Mouse (Mus musculus) adrenal gland, adult 8-10 months (tissue): ENCODE measurements at regions not wholly inside any gene's neighbourhood (a gene's known extent, or its start where the extent isn't known, plus 50 kb on each side); places are given as distances from the start of the nearest gene placed in this dataset.

Experiments used
- DNase-seq: peaks from one replicate; pipeline ENCODE4 v3.0.0; 2022
- microRNA-seq, 2 experiments: library from miRNA; unstranded; fragments of <30 nt; microRNA quantifications; one replicate each; pipeline ENCODE4 v1.2.0; 2022

- no peak for DNase-seq
These were observed 68.4 kb downstream of the 4931417E11Rik start for GRCm38 (mm10) chr6:73401059-73401458.

GRCm38 (mm10) chr6:73389301-73389700 is 80.2 kb downstream of the 4931417E11Rik start:
- no peak for DNase-seq

GRCm38 (mm10) chr6:73386261-73386660 is 83.2 kb downstream of the 4931417E11Rik start:
- no peak for DNase-seq

DNA sequence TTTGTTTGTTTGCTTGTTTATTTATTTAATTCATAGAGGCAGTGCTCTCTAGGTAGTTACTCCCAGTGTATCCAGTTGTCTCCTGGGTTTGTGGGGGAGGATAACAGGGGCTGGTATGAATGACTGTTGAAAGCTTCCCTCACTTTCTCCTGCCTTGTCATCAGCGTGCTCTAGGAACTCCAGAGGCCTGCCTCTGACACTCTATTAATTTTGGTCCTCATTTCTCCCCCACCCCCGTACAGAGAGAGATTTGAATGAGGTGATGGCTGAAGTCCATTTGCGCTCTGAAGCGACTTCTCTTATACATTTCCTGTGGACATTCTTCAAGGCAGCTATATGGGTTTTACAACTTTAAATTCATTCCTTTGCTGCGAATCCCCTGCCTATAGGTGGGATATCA is 89.6 kb downstream of the 4931417E11Rik start:
- DNase-seq: no peak

GRCm38 (mm10) chr6:73377884-73378283 is 91.6 kb downstream of the 4931417E11Rik start:
- no peak for DNase-seq

DNA sequence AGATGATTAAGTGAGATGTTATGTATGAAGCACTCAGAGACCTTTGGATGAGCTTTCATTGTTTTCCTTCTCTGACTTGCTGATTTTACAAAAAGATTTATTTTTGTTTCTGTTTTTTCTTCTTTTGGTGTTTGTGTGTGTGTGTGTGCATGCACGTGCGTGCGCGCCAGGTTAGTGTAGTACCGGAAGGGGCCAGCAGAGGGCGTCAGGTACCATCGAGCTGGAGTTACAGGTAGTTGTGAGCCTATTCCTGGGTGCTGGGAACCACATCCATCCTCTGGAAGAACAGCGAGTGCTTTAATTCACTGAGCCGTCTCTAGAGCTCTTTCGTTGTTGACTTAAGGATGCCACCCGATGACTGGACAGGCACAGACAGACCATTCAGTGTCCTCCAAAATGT is 93.2 kb downstream of the 4931417E11Rik start:
- no peak for DNase-seq

- no peak for DNase-seq
These were observed 96.6 kb downstream of the 4931417E11Rik start for GRCm38 (mm10) chr6:73372901-73373300.

GRCm38 (mm10) chr6:73371866-73372265 is 97.6 kb downstream of the 4931417E11Rik start:
- DNase-seq: no peak

DNA sequence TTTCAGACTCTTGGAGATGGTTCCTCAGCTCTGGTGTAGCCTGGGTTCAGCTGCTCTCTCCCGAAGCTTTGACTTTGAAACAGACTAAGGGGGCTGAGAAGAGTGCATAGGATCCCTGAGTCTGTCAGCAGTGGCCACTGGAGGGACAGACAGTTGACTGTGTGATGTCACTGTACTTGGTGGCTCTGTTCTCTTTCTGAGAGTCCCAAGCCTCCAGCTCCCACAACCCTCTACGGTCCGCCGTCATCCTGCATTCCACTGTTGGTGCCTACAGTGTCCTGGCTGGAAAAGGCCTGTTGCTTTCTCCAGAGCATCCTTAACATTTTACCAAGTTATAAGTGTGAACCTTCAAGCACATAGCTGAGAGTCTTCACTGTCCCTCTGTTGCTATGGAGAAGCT is 98.6 kb downstream of the 4931417E11Rik start:
- DNase-seq: no peak

DNA sequence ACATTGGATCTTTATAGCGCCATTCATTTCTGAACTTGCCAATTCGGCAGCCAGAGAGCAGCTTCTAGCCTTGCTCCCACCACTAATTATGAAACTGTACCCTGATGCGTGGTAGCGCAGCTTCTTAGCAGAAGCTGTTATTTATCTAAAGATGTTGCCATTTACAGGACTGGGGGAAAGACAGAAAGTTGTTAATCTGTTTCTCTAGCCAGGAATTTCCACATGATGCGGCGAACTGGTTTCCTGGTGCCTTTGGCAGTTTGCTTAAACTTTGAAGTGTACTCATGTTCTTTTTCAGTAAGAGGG is 100.7 kb downstream of the 4931417E11Rik start:
- no peak for DNase-seq

DNA sequence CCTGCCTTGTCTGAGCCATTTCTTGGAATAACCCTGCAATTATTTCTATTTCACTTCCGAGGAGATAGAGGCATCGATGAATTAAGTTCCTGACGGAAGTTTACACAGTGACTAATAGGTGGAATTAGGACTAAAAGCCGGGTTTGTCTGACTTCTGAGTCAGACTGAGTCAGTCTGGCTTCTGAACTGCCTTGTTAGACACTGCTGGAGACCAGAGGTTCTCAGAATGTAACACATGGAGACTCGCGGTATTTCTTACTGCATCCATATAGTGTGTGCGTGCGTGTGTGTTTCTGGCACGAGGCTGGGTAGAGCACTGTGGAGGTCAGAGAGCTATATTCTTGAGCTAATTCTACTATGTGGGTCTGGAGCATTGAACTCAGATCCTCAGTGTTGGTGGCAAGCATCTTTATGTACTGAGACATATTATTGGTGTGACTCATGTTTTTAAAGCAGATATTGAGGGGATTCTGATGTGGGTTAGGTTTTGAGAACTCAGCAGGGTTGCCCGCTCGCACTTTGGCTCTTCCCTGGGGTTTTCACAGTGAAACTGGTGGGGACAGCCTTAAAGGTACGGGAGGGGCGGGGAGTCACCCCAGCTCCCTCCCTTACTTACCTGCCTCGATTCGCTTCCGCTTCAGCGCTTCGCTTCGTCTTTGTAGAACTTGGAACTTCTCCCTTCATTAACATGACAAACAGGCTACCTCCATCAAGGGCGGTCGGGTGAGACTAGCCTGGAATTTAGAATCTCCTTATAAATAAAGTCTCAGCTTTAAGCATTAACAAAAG is 101.2 kb downstream of the 4931417E11Rik start:
- DNase-seq: no peak

DNA sequence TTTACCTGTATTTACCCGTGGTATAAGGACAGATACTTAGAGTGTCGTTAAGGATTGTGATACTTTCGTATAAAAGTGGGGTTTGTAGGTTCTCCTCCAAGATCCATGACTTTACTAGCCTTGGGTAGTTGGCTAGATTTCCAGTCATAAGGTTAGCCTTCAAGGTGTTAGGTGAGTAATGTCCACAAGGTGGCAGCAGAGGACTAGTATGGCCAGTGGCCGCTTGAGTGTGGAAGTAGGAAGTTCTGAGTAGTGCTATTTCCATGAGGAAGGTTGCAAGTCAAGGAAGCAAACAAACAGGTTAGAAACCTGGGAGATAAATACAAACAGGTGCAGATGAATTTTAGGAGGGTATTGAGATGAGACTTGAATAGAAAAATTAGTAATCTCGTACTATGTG is 101.9 kb downstream of the 4931417E11Rik start:
- DNase-seq: peak; percentile 28

DNA sequence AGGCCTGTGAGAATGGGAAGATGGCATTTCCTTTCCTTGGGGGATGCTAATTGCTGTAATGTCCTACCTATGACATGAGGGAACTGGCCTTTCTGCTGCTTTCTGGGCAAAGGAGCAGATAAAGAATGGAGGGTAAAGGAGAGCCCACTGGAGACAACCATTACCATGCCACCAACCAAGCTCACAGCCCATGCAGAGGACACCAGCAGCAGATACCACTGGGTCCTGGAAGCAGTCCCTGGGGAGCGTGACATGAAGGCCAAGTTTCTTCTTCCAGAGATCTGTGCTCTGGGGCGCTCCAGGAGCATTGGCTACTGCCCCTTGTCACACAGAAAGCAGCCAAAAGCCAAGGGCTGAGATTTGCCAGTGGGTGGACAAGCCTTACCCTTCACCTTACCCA is 102.8 kb downstream of the 4931417E11Rik start:
- DNase-seq: no peak

DNA sequence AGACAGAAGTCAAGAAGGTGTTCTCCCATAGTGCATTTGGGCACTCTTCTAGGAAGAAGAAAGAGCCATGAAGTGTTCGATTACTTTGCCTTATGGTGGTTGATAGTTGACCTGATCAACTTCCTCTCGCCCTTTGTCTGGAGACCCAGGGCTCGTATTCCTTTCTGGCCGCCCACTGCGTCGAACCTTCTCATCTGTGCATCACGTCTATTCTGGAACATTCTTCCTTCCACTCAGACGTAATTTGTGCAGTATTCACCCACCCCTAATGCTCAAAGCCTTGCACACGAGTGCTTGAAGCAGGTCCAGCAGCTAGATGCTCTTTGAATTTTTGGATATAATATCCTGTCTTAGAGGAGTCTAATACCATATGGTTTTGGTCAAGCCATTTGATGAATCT is 104.2 kb downstream of the 4931417E11Rik start:
- no peak for DNase-seq

- DNase-seq: no peak
These were observed 86.8 kb downstream of the Suclg1 start for GRCm38 (mm10) chr6:73334995-73335394.

GRCm38 (mm10) chr6:73329666-73330065 is 81.5 kb downstream of the Suclg1 start:
- DNase-seq: no peak

Small RNAs in the stretch of these regions (microRNA-seq; reads per million reads assigned to microRNA genes)
- gene Gm24370: 0 reads per million in 2 experiments
